Mouse (Mus musculus): ENCODE results near the gene Cabin1.

The Cabin1 gene

DNA sequence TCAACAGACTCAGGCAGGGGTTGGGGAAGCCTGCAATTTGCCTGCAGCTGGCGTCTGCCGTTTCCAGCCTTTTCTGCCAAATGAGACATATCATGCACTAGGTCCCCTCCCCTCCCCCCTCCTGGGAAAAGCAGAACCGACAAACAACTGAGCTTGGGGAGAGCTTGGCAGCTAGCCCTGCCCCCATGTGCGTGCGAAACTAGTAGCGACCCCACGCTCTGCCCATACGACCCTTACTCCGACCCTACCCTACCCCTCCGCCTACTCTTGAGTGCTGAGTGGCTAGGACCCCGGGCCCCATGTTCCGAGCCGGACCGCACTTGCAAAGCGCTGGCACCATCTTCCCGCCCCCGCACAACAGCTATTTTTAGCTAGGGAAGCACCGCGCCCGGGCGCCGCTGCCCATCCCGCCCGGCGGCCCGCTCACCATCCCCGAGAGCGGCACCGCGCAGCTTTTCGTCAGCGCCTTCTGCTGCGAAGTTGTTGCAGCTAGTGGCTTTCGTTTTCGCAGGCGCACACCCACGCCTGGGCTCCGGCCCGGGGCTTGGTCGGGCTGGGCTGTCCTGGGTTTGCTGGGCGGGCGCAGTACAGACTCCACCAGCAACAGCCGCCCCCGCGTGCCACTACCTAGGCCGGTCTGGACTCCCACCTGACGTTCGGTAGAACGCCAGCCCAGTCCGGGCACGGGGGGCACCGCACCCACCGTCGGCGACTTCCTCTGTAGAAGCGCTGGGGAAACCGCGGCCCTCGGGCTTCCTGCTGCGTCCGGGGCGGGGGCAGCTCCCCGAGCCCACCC, 96.8 kb downstream of the Cabin1 start:
- DNase-seq (ENCODE audit: low spot score) = peak; percentile 57

GRCm38 (mm10) chr10:75666451-75667030, 97.6 kb downstream of the Cabin1 start:
- no peak for DNase-seq (ENCODE audit: low spot score)

DNA sequence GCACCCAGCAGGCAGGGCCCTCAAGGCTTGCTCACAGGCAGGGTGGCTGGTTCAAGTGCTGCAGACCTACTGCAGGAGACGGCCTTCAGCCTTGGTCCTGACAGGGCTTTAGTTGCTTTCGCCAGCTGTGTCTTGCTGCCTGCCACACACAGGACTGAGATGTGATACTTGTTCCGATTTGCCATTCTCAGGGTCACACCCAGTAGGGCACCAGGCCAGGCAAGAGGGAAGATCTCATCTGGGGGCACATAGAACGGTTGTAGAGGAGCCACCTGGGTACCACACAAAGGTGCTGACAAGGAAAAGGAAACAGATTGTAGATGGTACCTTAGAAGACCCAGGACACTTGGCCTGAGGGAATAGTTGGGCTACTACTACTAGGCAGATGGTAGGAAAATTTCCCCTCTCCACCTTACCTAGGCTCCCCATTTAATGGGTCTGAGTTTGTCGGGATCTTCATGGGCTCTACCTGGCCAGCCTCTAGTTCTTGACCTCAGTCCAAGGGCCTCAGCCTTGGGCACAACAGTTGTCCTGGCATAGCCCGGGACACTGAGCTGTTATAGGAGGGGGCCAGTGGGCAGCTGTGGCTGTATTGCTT, 99.4 kb downstream of the Cabin1 start:
- DNase-seq (ENCODE audit: low spot score) = no peak

GRCm38 (mm10) chr10:75662575-75662974, 101.6 kb downstream of the Cabin1 start:
- DNase-seq (ENCODE audit: low spot score) = no peak

DNA sequence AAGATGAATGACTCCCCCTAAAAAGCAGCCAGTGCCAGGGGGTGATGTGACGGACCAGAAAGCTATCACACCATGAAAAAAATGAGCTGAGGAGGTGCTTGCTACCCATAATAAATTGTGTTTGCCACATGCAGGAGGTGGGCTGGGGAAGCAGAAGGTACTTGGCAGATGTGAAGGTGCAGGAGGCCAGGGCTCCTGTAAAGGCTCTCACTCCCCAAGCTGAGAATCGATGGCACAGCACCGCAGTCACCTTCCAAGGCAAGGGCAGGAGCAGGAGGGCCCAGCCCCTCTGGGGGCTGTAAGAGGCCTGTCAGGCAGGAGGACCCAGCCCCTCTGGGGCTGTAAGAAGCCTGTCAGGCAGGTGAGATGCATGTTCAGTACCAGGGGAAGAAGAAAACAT, 102.3 kb downstream of the Cabin1 start:
- no peak for DNase-seq (ENCODE audit: low spot score)

DNA sequence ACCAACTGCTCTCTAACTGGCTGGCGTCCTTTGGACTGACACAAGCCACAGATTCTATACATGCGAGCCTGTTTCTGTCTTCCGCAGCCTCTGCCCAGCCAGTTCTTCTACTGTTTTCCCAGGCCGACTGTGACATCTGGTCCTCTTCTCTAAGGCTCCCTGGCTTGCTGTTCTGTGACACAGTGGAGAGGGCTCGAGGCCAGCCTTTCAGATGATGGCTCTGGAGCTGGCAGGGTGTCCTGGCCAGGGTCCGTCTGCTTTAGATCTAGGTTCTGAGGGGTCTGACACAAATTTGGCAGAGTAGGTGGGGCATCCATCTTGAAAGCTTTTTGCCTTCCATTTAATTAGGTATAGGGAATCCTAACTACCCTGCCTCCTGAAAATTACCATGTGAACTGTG, 102.8 kb downstream of the Cabin1 start:
- DNase-seq (ENCODE audit: low spot score) = no peak

DNA sequence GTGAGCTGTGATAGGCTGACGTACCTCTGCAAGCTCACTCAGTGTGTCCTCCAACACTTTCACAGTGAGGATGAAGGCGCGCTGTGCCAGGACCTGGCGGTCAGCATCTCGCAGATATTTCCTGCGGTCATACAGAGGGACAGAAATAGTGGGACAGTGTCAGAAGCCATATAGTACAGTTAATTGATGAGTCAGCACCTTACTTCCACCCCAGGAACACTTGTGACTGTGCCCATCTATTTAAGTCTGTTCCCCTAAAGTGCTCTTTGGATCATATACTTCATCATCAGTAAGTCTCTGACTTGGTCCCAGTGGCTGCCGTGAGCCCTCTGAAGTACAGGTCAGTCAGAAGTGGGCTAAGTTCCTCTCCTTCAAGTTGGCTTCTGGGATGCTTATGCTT, 106.4 kb downstream of the Cabin1 start:
- no peak for DNase-seq (ENCODE audit: low spot score)

- DNase-seq (ENCODE audit: low spot score) = no peak
Measured at GRCm38 (mm10) chr10:75657165-75657564, 107.0 kb downstream of the Cabin1 start.

- DNase-seq (ENCODE audit: low spot score) = no peak
Measured at GRCm38 (mm10) chr10:75654053-75654452, 110.1 kb downstream of the Cabin1 start.

DNA sequence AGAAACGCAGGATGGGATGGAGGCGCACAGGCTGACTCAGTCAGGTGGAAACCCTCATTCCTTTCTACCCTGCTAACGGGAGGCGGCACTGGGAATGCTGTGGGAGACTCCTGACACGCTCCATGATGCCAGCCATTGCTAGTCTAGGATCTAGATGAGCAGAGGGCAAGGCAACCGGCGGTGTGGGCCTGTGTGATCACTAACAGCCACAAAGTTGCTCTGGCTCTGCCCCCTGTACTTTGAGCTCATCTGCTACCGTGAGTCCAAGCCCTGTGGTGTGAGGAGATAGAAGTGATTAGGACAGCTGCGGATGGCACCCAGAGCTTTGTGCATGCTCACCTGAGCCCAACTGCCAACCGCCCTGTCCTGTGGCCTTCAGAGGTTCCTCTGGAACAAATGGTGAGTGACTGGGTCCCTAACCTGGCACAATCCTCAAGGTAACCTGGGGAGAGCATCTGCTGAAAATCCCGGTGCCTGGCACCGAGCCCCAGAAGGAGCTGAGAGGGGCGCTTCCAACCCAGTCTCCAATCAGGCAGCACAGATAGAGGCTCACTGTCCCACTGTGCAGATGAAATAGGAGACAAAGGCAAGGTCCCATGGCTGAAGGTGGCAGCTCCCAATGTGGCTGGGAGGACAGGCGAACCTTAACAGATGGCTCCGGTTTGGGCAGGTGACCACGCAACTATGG, 112.6 kb downstream of the Cabin1 start:
- no peak for DNase-seq (ENCODE audit: low spot score)

- no peak for DNase-seq (ENCODE audit: low spot score)
Measured at GRCm38 (mm10) chr10:75650306-75650902, 113.7 kb downstream of the Cabin1 start.

GRCm38 (mm10) chr10:75649406-75649995, 114.6 kb downstream of the Cabin1 start:
- no peak for DNase-seq (ENCODE audit: low spot score)

DNA sequence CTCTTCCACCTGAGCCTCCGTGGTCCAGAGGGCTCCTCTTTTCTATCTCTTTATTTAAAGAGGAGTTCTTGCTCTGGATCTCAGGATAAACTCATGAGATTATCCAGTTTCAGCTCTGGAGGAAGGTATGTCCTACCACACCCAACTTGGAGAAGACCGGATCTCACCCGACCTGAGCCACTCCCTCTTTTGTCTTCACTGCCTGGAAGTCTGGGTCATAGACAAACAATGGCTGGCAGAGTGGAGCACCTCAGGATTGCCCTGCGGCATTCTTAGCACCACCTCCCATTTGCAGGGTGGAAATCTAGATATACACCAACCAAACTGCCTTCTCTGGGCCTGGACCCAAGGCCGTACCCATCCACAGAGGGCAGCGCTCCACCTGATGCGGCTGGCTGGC, 115.1 kb downstream of the Cabin1 start:
- no peak for DNase-seq (ENCODE audit: low spot score)

GRCm38 (mm10) chr10:75648091-75648490, 116.0 kb downstream of the Cabin1 start:
- no peak for DNase-seq (ENCODE audit: low spot score)

DNA sequence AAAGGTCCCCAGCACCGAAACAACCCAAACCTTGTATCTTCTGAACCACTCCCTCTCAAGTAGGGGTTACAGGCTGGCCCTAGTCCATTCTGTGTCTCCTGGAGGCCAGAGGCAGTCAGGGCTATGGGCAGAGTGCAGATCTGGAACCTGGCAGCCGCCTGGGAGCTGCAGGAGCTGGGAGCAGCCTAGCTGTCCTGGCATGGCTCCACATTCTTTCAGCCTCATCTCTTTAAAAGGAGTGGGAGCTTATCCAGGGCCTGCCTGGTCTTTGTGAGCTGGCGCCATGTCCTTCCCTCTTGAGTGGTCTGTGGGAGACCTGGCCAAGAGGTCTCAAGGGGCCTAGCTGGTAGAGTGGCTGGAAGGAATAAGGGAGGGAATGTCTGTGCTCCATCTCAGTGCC, 116.8 kb downstream of the Cabin1 start:
- no peak for DNase-seq (ENCODE audit: low spot score)

DNA sequence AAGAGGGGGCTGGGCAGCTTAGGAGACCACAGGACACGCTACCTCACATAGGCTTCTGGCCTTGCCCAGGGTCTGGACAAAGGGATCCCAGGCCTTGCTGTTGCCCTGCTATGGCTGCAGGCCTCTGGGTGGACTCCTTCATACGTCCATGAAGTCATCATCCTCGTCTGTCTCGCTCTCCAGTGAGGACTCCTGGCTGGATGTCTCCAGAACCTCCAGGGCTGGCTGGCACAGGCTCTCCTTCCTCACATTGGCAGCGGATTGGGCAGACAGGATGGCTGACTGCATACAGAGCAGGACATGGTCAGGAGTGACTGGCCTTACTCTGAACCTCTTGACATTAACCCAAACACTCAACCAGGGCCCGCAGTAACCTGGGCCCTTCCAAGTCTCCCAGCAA, 117.7 kb downstream of the Cabin1 start:
- DNase-seq (ENCODE audit: low spot score) = no peak

GRCm38 (mm10) chr10:75645616-75646015, 118.5 kb downstream of the Cabin1 start:
- DNase-seq (ENCODE audit: low spot score) = no peak

- peak; percentile 71 for DNase-seq (ENCODE audit: low spot score)
Measured at GRCm38 (mm10) chr10:75643741-75644343, 120.3 kb downstream of the Cabin1 start, which contains the start of gene Susd2. Gene Susd2, minus strand, starts transcription at chr10:75644008.

GRCm38 (mm10) chr10:75642891-75643290, 121.2 kb downstream of the Cabin1 start:
- no peak for DNase-seq (ENCODE audit: low spot score)

GRCm38 (mm10) chr10:75642436-75642835, 121.7 kb downstream of the Cabin1 start:
- no peak for DNase-seq (ENCODE audit: low spot score)

DNA sequence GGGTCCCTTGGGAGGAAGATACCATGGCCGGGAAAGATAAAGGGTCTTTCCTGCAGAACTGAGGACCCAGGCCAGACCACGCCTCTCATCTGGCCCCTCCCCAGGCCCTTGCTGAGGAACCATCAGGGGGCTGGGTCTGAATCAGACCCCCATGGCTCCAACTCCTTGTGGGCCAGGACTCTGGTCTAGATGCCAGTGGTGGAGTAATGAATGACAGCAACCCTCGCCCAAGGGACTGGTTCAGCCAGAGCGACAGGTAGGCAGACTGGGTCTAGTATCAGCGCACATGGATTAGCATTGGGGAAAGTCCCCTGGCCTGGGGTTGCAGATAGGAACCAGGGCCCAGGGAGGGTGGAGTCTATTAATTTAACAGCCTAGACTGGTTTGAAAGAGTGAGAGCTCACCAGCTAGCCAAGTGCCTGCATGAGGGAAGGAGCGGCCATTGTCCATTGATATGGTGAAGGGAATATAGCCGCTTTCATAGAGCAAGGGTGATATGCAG, 122.4 kb downstream of the Cabin1 start:
- no peak for DNase-seq (ENCODE audit: low spot score)

All from embryo, embryonic 10.5 days (tissue).